Mouse (Mus musculus) heart, embryonic 13.5 days (tissue): Measurements from ENCODE around the gene Zfp786. TPM values are rescaled to one million over a fixed set of nuclear protein-coding genes. Genes with fewer than 3 reads are reported as not detected.

Experiments
- ATAC-seq: fragments of 200-750 bp; cut with Nextera tagmentation; 2 replicates; pipeline ENCODE4 v1.8.0; 2017; ENCODE audit warnings: moderate TSS enrichment; ENCODE audit not compliant: insufficient number of reproducible peaks, low FRiP score, low TSS enrichment; ENCODE audit errors: extremely low read depth
- H3K27ac ChIP-seq: fragments of 300-500 bp; sonication (generic); replicated peaks from 2 replicates; pipeline ENCODE4 v1.5.1; 2015; ENCODE audit warnings: moderate library complexity, mild to moderate bottlenecking, inconsistent platforms
- H3K27me3 ChIP-seq: fragments of 300-500 bp; sonication (generic); replicated peaks from 2 replicates; pipeline ENCODE4 v1.6.1; 2015; ENCODE audit warnings: mild to moderate bottlenecking, inconsistent platforms
- H3K36me3 ChIP-seq: fragments of 300-500 bp; sonication (generic); 2 replicates; pipeline ENCODE4 v1.6.1; 2015; ENCODE audit warnings: mild to moderate bottlenecking, inconsistent platforms
- H3K4me1 ChIP-seq: fragments of 300-500 bp; sonication (generic); 2 replicates; pipeline ENCODE4 v1.6.1; 2015; ENCODE audit warnings: inconsistent platforms
- H3K4me2 ChIP-seq: fragments of 300-500 bp; sonication (generic); 2 replicates; pipeline ENCODE4 v1.6.1; 2015; ENCODE audit warnings: inconsistent platforms, mild to moderate bottlenecking, moderate library complexity
- H3K4me3 ChIP-seq: fragments of 300-500 bp; sonication (generic); 2 replicates; pipeline ENCODE4 v1.5.1; 2015; ENCODE audit warnings: moderate library complexity, mild to moderate bottlenecking, inconsistent platforms
- H3K9ac ChIP-seq: fragments of 300-500 bp; sonication (generic); 2 replicates; pipeline ENCODE4 v1.6.1; 2015; ENCODE audit warnings: inconsistent platforms, mild to moderate bottlenecking, moderate library complexity
- H3K9me3 ChIP-seq: fragments of 300-500 bp; sonication (generic); 2 replicates; pipeline ENCODE4 v1.6.1; 2016; ENCODE audit warnings: inconsistent platforms
- WGBS: fragments of 180-500 bp; shearing (Covaris S2); methylation state at CpG from one replicate; pipeline ENCODE4 v1.1.7; 2015; ENCODE audit warnings: mixed read lengths; 5-methylcytosine and 5-hydroxymethylcytosine counted together
- polyA plus RNA-seq: library from polyadenylated mRNA; unstranded; fragments of >200 nt; fragmentation: Nextera tagmentation; extraction: Ambion mirVana; gene quantifications from 2 replicates; pipeline ENCODE4 v1.2.1, GENCODE M21; 2015

Zfp786 gene
- polyA plus RNA-seq, 1 experiment from 2014 or later = 1.2 TPM

DNA sequence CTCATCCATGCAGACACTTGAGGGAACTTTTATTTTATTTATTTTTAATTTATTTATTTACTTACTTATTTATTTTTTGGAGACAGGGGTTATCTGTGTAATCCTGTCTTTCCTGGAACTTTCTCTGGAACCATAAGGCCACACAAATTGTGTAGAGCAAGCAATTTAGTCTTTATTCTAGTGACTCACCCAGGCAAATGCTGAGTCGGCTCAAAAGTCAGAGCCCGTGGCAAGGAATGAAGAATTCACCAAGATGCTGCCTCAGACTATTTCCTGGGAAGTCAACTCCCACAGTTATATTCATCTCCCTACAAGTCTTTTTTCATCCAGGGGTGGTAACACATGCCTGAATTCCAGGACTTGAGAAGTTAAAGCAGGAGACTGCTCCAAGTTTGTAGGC lies 25.1 kb downstream of the Zfp786 start:
- H3K9me3 ChIP-seq = no peaks in the 10 kb centered on the region
- no peak overlapping the region for H3K27ac ChIP-seq
- peaks cover 16% of the 10 kb centered on the region for H3K4me1 ChIP-seq
- ATAC-seq = no peak
- H3K4me2 ChIP-seq = no peak overlapping the region
- H3K27me3 ChIP-seq = no peaks in the 10 kb centered on the region
- H3K9ac ChIP-seq = no peak overlapping the region
- no peak overlapping the region for H3K4me3 ChIP-seq
- WGBS = 78% methylated on average over 2 of the region's 2 CpGs
- peaks cover 79% of the 10 kb centered on the region for H3K36me3 ChIP-seq

DNA sequence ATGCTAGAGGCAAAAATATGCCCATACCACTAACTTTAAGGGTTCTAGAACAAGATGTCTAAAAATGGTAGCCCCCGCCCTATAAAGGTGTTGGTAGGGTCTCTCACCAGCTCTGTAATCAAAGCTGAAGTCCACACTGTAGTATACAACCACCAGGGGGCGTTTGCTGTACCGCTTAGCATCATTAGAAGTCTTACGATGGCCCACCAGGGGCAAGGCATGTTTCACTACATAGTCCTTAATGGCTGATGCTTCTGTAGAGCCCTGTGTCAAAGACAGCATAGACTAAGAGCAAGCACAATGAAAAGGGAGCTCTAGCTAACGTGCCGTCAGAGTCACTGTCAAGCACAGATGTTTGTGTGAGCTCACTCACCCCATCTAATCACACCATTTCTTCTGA lies 31.6 kb downstream of the Zfp786 start:
- Histone ChIP-seq H3K9me3 (no peaks in the 10 kb centered on the region), H3K9ac (no peak overlapping the region), H3K36me3 (peaks cover 96% of the 10 kb centered on the region), H3K4me2 (no peak overlapping the region), H3K27me3 (no peaks in the 10 kb centered on the region), H3K4me1 (no peaks in the 10 kb centered on the region), H3K27ac (no peak overlapping the region), H3K4me3 (no peak overlapping the region)
- WGBS = 48% methylated on average over 6 of the region's 6 CpGs
- ATAC-seq = peak; percentile 46; the same call in 1 of the 2 replicates

DNA sequence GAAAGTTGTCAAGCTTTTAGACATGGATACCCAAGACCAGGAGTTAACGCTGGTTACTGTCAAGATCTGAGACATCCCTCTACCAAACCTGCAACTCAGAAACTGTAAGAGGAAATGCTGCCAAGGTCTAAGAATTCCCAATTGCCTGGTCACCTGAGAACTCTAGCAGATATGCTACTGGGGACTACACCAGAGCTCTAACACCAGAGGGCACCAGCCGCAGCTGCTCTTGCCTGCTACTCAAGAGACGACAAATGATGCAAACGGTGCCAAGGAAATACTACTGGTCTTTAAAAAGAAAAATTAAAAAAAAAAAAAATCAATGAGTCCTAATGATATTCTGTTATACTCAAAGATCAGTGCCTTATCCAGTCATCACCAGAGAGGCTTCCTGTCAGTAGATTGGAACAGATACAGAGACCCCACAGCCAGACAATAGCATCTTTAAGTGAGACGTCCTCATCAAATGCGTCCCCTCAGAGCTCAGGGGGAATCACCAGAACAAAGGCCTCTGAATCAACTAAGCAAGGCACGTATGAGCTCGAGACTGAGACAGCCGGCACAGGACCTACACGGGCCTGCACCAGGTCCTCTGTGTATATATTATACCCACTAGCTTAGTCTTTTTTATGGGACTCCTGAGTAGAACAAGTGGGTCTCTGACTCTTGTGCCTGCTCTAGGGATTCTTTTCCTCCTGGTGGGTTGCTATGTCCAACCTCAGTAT lies 36.4 kb downstream of the Zfp786 start:
- Histone ChIP-seq H3K36me3 (peaks cover 48% of the 10 kb centered on the region), H3K4me3 (no peak overlapping the region), H3K27ac (no peak overlapping the region), H3K27me3 (no peaks in the 10 kb centered on the region), H3K9me3 (no peaks in the 10 kb centered on the region), H3K9ac (no peak overlapping the region), H3K4me1 (peaks cover under 1% of the 10 kb centered on the region; the same call in 1 of the 2 replicates), H3K4me2 (no peak overlapping the region)
- no peak for ATAC-seq
- WGBS = 71% methylated on average over 10 of the region's 10 CpGs

DNA sequence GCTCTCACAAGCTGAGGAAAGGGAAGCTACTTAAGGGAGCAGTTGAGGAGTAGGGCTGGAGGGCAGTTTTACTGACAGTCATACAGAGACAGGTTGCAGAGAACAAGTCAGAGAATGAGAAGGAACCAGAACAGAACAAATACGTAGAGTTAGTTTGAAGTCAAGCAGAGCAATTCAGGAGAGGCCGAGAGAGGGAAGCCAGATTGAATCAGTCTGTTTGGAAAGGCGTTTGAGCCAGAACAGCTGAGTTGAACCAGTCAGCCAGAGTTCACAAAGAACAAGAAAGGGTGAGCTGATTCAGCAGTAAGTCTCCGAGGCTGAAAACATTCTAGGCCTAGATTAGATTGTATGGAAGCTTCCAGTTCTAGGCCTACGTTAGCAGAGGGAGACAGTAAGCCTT lies 37.4 kb downstream of the Zfp786 start:
- no peak for ATAC-seq
- 60% methylated on average over 5 of the region's 5 CpGs for whole genome bisulfite sequencing
- Histone ChIP-seq H3K27ac (no peak overlapping the region), H3K9me3 (no peaks in the 10 kb centered on the region), H3K4me1 (peaks cover 7% of the 10 kb centered on the region), H3K27me3 (no peaks in the 10 kb centered on the region), H3K4me3 (no peak overlapping the region), H3K4me2 (no peak overlapping the region), H3K36me3 (peaks cover 38% of the 10 kb centered on the region), H3K9ac (no peak overlapping the region)

DNA sequence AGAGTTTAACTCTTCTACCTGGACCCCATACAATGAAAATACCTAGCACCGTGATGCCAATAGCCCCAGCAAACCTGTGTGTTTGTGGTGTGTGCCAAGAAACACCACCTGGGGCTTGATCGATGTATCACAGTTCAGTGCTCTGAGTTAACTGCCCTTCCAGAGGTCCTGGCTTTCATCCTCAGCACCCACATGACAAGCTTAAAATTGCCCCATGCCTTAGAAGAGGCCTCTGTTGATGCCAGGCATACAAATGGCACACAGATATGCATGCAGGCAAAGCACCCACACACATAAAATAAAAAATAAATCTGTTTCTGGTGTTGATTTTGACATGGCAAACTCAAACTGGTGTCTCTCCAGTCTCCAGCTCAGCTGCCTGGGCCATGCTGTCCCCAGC lies 38.1 kb downstream of the Zfp786 start:
- H3K27me3 ChIP-seq = no peaks in the 10 kb centered on the region
- peaks cover 31% of the 10 kb centered on the region for H3K36me3 ChIP-seq
- H3K4me3 ChIP-seq = no peak overlapping the region
- no peak for ATAC-seq
- H3K9me3 ChIP-seq = no peaks in the 10 kb centered on the region
- no peak overlapping the region for H3K9ac ChIP-seq
- 75% methylated on average over 2 of the region's 2 CpGs for WGBS
- H3K27ac ChIP-seq = no peak overlapping the region
- H3K4me2 ChIP-seq = no peak overlapping the region
- H3K4me1 ChIP-seq = peaks cover 7% of the 10 kb centered on the region

DNA sequence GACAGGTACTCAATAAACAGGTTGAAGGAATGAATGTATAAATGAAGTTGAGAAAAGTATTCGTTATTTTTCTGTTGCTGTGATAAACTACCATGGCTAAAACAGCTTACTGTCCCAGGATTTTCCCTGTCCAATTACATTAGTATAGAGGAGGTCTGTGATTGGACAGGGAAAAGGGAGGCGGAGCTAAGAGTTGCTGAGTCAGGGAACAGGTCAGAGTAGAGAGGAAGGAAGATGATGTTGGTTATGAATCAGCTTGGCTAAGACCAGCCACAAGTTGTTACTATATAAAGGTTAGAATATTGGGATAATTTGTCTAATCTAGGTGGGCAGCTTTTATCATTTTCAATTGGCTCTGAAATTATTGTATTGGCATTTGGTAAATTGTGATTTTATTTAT lies 39.9 kb downstream of the Zfp786 start:
- no peak overlapping the region for H3K27ac ChIP-seq
- peaks cover 14% of the 10 kb centered on the region for H3K36me3 ChIP-seq
- no peak overlapping the region for H3K9ac ChIP-seq
- H3K4me1 ChIP-seq = peaks cover 7% of the 10 kb centered on the region
- no peak; the same call in 1 of the 2 replicates for ATAC-seq
- no peak overlapping the region for H3K4me2 ChIP-seq
- WGBS = 42% methylated on average over 2 of the region's 2 CpGs
- no peaks in the 10 kb centered on the region for H3K9me3 ChIP-seq
- H3K27me3 ChIP-seq = no peaks in the 10 kb centered on the region
- no peak overlapping the region for H3K4me3 ChIP-seq

DNA sequence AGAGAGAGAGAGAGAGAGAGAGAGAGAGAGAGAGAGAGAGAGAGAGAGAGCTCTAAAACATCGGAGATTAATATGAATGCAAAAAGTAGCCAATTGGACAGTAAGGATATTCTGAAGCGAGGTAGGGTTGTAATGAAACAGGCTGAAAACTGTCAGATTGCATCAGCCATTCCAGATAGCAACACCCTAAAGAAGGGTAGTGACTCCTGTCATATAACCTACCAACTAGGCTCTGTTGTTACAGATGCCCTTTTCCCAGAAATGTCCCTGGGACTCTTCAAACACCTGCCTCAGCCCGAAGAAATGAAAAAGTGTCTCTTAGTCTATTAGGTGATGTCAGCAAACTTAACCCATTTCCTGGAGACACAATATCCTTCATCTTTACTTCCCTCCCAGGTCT lies 41.8 kb downstream of the Zfp786 start:
- Histone ChIP-seq H3K9me3 (no peaks in the 10 kb centered on the region), H3K4me2 (peak overlapping the region; percentile 67), H3K36me3 (no peaks in the 10 kb centered on the region), H3K27me3 (no peaks in the 10 kb centered on the region), H3K4me3 (peak overlapping the region; percentile 54), H3K9ac (peak overlapping the region; percentile 85), H3K27ac (peak overlapping the region; percentile 80), H3K4me1 (peaks cover 7% of the 10 kb centered on the region)
- 27% methylated on average over 3 of the region's 3 CpGs for WGBS
- ATAC-seq = no peak

DNA sequence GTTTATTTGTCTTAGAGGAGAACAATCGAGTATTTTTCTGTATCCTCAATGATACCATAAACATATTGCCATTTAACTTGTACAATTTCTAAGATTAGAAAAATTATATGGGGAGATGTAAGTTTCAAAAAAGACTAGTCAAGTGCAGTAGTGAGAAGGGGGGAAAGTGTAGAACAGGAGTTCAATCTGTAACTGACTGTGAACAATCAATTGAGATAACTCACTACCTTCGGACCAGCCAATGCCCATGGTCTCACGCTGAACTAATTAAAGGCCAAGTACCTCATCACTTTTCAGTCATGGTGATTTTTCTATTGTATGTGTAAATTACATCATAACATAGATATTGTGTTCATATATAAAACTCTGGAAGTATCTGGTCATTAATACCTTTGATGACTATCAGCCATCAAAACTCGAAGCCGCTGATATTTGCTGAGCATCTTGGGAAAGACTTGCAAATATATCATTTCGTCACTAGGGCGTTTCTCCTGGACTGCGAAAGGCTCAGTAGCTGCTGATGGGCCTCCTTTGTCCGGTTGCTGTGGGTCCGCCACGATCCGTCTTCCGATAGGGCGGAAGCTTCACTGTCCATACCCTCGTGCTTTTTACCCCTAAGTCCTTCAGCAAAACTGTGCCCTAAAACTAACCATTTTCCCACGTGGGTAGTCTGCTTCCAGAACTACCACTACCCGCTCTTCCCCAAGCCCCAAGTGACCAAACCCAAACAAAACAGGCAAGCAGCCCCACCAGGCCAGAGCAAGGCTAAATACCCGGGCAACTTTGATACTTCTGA lies 42.5 kb downstream of the Zfp786 start:
- peaks cover 7% of the 10 kb centered on the region for H3K4me1 ChIP-seq
- H3K4me3 ChIP-seq = peak overlapping the region; percentile 54
- no peaks in the 10 kb centered on the region for H3K36me3 ChIP-seq
- H3K9ac ChIP-seq = peak overlapping the region; percentile 85
- H3K27me3 ChIP-seq = no peaks in the 10 kb centered on the region
- under 1% methylated on average over 18 of the region's 18 CpGs for WGBS
- ATAC-seq = peak; percentile 79
- H3K4me2 ChIP-seq = peak overlapping the region; percentile 67
- no peaks in the 10 kb centered on the region for H3K9me3 ChIP-seq
- peak overlapping the region; percentile 80 for H3K27ac ChIP-seq

DNA sequence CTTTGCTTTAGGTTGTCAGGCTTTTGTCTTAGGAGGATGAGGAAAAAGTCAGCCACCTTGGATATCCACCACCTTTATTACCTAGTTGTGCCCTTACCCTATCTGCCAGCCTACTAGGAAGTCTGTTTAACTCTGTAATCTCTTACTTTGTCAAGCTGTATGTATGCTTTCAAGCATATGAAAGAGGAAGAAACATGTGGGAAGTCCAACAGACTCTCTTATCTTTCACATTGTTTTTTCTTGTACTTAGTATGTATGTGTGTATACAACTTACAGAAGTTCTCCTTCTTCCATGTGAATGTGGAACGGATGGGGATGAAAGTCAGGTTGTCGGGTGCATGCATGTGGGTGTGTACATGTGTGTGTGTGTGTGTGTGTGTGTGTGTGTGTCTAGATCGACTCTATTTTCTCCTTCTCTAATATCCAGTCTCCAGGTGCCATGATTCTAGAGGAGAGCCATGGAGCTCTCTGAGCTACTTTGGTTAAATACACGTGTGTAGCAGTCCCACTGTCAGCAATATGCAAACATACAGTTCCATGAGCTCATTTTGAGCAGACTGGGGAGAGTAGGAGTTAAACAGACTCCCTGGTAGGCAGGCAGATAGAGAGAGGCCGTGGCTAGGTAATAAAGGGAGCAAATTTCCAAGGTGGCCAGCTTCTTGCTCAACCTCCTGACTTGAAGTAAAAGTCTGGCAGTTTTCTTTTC lies 45.8 kb downstream of the Zfp786 start:
- Histone ChIP-seq H3K27me3 (no peaks in the 10 kb centered on the region), H3K4me3 (no peak overlapping the region), H3K4me1 (peaks cover 19% of the 10 kb centered on the region), H3K36me3 (no peaks in the 10 kb centered on the region), H3K9ac (no peak overlapping the region), H3K27ac (no peak overlapping the region), H3K4me2 (no peak overlapping the region), H3K9me3 (no peaks in the 10 kb centered on the region)
- 63% methylated on average over 5 of the region's 5 CpGs for WGBS
- ATAC-seq = no peak

DNA sequence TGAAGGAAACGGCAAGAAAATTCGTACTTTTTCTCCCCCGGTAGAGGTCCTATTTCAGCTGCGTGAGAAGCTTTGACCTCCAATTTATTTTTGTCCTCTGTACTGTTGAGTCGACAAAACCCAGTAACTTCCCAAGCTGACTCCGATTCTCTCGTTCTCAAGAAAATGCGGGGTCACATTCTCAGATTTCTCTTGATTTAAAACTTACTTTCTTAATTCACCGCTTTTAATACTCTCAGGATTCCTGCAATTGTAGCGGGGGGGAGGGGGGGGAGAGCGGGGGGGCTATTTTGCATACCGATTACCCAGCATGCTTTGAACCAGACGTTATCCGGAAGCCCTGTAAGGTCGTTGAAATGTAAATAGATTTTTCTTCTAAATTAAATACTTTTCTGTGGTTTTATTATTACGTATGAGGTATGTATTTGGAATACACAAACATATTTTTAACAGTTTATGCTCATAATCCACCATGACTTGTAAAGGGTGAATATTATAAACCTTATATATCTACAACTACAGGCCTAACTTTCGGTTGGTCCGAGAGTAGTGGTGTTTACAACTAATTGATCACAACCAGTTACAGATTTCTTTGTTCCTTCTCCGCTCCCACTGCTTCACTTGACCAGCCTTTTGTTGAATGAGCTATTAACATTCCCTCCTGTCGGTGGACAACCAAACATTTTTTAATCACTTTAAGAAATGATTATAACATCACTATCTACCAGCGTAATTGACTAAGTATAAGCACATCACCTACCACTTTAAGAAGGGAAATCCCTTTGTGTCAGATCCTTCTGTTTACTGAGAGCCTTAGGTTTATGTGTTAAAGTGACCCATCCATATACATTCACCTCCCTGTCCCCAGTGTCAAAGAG lies 49.3 kb downstream of the Zfp786 start:
- Histone ChIP-seq H3K4me2 (peak overlapping the region; percentile 65), H3K27me3 (0 out of 2 replicates have a peak, but pooled peaks cover 3% of the 10 kb centered on the region), H3K4me3 (peak overlapping the region; percentile 61), H3K9ac (peak overlapping the region; percentile 78), H3K9me3 (no peaks in the 10 kb centered on the region), H3K36me3 (no peaks in the 10 kb centered on the region), H3K4me1 (peaks cover 19% of the 10 kb centered on the region), H3K27ac (peak overlapping the region; percentile 74)
- WGBS = under 1% methylated on average over 21 of the region's 21 CpGs
- ATAC-seq = no peak
